Mouse (Mus musculus): ENCODE measurements around the gene Spon1.

The Spon1 gene

DNA sequence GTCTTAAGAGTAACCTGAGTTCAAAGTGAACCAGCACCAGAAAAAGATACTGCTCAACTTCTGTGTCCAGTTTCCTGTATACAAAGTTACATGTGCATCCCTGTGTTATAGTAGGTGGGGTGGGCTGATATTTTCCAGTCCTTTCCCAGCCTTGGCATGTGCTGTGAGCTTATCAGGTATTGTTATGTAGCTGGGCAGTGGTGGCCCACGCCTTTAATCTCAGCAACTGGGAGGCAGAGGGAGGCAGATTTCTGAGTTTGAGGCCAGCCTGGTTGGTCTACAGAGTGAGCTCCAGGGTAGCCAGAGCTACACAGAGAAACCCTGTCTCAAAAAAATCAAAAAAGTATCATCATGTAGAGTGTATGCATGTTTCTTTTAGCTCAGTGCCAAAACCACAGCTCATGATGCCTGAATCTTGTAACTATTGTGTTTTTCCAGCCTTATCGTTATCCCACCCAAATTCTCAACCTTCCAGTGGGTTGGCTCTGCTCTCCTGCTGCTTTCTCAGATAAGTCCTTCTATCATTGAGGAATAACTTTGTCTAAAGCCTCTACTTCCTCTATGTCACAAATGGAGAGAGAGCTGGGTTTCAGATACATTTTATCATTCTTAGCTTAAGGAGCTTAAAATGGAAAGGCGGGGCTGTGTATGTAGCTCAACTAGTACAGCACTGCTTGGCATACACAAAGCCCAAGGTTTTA lies 137.5 kb downstream of the Spon1 start:
- no peak for DNase-seq (ENCODE audit: extremely low read depth, low read depth)

DNA sequence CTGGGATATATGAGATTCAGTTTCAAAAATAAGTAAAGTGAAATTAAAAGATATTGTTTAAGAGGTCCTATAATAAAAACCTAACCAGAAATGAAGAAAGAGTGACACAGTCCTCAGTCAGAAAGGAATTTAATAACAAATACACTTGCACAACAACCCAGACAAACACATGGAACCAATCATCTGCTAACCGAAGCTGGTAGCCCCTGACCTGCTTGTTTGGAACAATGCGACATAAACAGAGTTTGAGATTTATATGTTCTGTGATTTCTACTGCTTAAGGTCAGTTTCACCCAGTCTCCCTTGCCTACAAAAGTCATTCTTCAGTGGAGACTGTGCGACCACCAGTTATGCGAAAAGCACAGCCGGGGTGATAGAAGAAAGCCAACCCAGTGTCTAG lies 138.1 kb downstream of the Spon1 start:
- DNase-seq (ENCODE audit: extremely low read depth, low read depth), result no peak

DNA sequence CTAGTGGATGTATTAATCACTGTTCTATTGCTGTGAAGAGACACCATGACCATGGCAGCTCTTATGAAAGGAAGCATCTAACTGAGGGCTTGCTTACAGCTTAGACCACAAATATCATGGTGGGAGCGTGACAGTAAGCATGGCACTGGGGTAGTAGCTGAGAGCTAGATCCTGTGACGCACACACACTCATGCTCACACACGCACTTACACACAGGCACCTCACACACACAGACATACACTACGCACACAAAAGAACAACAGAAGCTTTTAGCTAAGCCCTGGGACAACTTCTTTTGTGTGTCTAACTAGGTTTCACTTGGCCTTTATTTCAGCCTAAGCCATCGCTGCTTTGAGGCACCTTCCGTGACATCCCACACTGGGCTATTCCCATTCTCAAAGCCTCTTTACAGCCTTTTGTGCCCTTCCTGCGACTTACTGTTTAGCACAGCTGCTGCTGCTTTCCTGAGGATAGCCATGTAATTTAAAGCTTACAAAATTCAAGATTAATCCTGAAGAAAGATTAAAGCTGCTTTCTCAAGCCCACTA lies 138.6 kb downstream of the Spon1 start:
- no peak for DNase-seq (ENCODE audit: extremely low read depth, low read depth)

- DNase-seq (ENCODE audit: extremely low read depth, low read depth), result no peak
Observed at GRCm38 (mm10) chr7:113909161-113909825, 143.5 kb downstream of the Spon1 start.

- DNase-seq (ENCODE audit: extremely low read depth, low read depth), result no peak
Observed at GRCm38 (mm10) chr7:113910856-113911255, 145.1 kb downstream of the Spon1 start.

GRCm38 (mm10) chr7:113915936-113916335 lies 150.1 kb downstream of the Spon1 start:
- no peak for DNase-seq (ENCODE audit: extremely low read depth, low read depth)

DNA sequence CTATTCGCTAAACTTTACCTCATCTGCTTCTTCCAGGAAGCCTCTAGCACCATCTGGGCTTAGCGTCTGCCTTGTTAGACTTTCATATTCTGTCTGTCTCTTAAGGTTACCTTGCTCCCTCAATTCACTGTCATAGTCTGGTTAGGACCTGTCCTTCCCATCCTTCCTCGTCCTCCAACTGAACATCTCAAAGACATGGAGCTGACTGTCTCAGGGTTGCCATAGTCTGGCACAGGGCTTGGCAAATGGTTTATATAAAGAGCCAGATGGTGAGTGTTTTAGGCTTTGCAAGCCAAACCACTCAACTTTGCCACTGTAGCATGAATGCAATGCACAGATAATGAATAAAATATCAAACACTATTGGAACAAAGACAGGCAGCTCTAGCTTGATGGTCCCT lies 153.1 kb downstream of the Spon1 start:
- DNase-seq (ENCODE audit: extremely low read depth, low read depth), result no peak

DNA sequence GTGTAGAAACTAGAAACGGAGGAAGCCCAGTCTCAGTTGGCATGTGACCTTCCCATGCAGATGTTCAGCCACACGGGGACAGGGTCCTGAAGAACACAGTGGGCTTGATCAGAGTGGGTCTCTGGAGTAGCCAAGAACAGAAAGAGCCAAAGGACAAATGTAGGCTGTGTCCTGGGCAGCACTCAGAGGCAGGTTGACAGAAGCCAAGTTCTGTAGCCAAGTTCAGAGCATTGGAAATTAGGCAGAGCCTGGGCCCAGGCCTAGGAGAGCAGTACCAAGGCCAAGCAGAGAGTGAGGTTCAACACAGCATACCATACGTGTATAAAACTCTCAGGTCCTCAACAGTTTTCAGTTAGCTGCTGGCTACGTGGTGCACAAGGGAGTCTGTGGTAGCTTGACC lies 153.7 kb downstream of the Spon1 start:
- no peak for DNase-seq (ENCODE audit: extremely low read depth, low read depth)

DNA sequence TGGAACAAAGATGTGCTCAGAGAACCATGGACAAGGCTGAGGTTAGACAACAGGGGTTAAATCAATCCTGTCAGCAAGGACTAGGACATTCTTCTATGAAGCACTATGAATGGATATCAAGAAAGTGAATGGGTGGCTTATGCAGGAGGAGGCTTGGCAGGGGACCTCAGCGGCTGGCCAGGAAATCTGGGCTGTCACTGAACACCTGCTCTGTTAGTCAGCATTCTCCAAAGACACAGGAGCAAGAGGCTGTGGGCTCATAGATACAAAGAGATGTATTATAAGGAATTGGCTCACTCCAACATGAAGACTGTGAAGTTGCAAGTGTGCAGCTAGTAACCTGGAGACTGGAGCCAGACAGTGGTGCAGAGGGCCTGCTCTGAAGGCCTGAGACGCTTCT lies 154.3 kb downstream of the Spon1 start:
- DNase-seq (ENCODE audit: extremely low read depth, low read depth), result no peak

DNA sequence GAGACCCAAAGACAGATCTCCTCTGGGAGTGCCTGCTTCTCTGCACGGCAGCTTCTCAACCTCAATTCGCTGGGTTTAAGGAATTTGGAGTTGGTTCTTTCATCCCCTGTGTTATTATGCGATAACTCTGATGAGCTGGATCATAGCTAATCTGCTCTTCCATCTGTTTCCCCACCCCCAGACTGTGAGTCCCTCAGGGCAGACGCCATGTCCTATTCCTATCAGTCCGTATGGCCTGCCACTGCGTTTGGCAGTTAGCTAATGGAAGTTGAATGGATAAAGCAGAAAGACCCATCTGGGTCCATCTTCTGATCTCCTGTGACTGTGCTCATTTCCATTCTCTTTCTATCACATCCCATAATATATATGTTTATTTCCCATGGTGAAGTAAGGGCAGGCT lies 158.8 kb downstream of the Spon1 start:
- no peak for DNase-seq (ENCODE audit: extremely low read depth, low read depth)

- no peak for DNase-seq (ENCODE audit: extremely low read depth, low read depth)
Observed at GRCm38 (mm10) chr7:113950888-113951287, 185.1 kb downstream of the Spon1 start.

GRCm38 (mm10) chr7:113955431-113955830 lies 189.6 kb downstream of the Spon1 start:
- DNase-seq (ENCODE audit: extremely low read depth, low read depth), result no peak

- no peak for DNase-seq (ENCODE audit: extremely low read depth, low read depth)
Observed at GRCm38 (mm10) chr7:113960841-113961499, 195.2 kb downstream of the Spon1 start.

GRCm38 (mm10) chr7:113961500-113961895 lies 195.7 kb downstream of the Spon1 start:
- no peak for DNase-seq (ENCODE audit: extremely low read depth, low read depth)

DNA sequence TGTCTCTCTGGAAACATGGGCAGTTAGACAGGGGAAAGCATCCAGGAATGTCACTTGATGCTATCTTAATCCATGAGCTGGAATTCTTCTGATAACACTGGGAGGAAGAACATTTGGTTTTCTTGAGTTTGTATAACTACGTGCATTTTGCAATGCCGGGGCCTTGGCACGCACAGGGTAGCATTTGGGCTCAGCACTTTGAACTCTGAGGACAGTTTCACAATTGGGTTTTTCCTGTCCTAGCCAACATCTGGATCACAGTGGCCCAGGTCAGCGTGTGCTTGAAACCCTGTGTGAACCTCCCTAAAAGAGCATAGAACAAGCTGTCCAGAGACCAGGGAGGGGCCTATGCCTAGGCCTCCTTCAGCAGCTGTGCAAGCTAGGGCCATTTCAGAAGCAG lies 196.3 kb downstream of the Spon1 start:
- DNase-seq (ENCODE audit: extremely low read depth, low read depth), result no peak

- DNase-seq (ENCODE audit: extremely low read depth, low read depth), result no peak
Observed at GRCm38 (mm10) chr7:113963766-113964165, 198.0 kb downstream of the Spon1 start.

DNA sequence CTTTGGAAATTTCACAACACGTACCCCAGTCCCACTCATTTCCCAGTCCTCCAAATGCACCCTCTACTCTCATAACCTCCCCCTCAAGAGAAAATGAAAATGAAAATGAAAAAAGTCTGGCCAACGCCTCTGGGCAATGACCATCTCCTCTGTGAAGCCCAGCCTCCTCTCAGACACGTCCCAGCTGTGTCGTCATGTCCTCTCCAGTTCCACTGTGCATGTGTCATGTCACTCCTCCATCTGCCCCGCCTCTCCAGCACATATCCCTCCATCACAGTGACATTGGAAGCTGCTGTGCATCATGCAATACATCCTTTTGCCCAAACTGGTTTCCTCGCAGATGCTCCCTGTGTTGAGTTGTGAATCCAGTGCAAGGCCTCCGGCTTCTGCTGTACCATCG lies 199.8 kb downstream of the Spon1 start:
- no peak for DNase-seq (ENCODE audit: extremely low read depth, low read depth)

GRCm38 (mm10) chr7:113969182-113969581 lies 203.4 kb downstream of the Spon1 start:
- no peak for DNase-seq (ENCODE audit: extremely low read depth, low read depth)

GRCm38 (mm10) chr7:113972536-113972935 lies 206.7 kb downstream of the Spon1 start:
- DNase-seq (ENCODE audit: extremely low read depth, low read depth), result no peak

DNA sequence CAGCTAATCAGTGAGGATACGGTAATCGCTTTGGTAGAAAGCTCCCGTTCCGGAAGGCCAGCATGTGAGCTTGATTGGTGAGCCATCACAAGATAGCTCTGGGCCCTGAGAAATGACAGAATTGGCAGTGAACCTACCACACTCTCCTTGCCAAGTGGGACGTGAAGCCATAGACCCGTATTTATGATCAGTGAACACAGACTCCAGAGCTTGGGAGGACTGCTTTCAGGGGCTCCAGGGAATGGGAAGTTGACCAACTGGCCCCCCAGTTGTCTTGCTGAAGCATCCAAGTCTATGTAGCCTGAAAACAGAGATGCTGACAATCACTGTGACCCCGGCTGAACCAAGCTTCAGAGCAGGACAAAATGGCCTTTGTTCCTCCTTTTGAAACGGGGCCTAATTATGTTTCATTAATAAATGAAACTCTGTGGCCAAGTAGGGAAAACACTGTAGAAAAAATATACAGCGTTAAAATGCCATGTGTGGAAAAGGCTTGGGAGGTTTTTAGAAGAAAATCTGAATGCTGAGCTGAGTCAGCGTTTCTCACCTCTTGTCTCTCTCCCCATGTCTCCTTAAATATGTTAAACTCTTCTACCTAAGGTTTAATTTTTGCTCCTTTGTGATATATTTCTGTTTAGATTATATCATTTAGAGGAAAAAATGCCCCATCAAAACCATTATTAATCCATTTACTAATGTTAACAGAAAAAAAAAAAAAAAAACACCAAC lies 220.8 kb downstream of the Spon1 start:
- no peak for DNase-seq (ENCODE audit: extremely low read depth, low read depth)

GRCm38 (mm10) chr7:113988156-113988555 lies 222.4 kb downstream of the Spon1 start:
- DNase-seq (ENCODE audit: extremely low read depth, low read depth), result no peak

All from MEL-GATA-1-ER (cell line).